Mouse (Mus musculus) lung, postnatal 0 days (tissue): ENCODE measurements around the gene Gak. TPM values are rescaled to one million over a fixed set of nuclear protein-coding genes. Genes with fewer than 3 reads are reported as not detected.

Experiments
- ATAC-seq: fragments of 200-750 bp; cut with Nextera tagmentation; 2 replicates; pipeline ENCODE4 v1.8.0; 2017; ENCODE audit warnings: moderate library complexity
- DNase-seq: peaks from one replicate; pipeline ENCODE4 v3.0.0-alpha.2; 2016; ENCODE audit warnings: low spot score
- H3K27ac ChIP-seq: fragments of 300-500 bp; sonication (generic); 2 replicates; pipeline ENCODE4 v1.5.1; 2014; ENCODE audit warnings: antibody characterized with exemption, mild to moderate bottlenecking, low read length, mixed read lengths
- H3K27me3 ChIP-seq: fragments of 300-500 bp; sonication (generic); replicated peaks from 2 replicates; pipeline ENCODE4 v1.6.1; 2014; ENCODE audit warnings: low read length, mixed read lengths; ENCODE audit not compliant: insufficient read depth
- H3K36me3 ChIP-seq: fragments of 300-500 bp; sonication (generic); 2 replicates; pipeline ENCODE4 v1.6.1; 2014; ENCODE audit warnings: low read length, mixed read lengths; ENCODE audit not compliant: insufficient read depth
- H3K4me1 ChIP-seq: fragments of 300-500 bp; sonication (generic); 2 replicates; pipeline ENCODE4 v1.6.1; 2014; ENCODE audit warnings: antibody characterized with exemption, low read depth, low read length, mixed read lengths; ENCODE audit not compliant: insufficient read depth
- H3K4me2 ChIP-seq: fragments of 300-500 bp; sonication (generic); replicated peaks from 2 replicates; pipeline ENCODE4 v1.6.1; 2014; ENCODE audit warnings: low read depth, mild to moderate bottlenecking, low read length, moderate library complexity, mixed read lengths
- H3K4me3 ChIP-seq: fragments of 300-500 bp; sonication (generic); 2 replicates; pipeline ENCODE4 v1.5.1; 2014; ENCODE audit warnings: low read depth, low read length
- H3K9ac ChIP-seq: fragments of 300-500 bp; sonication (generic); replicated peaks from 2 replicates; pipeline ENCODE4 v1.6.1; 2014; ENCODE audit warnings: low read depth, mild to moderate bottlenecking
- H3K9me3 ChIP-seq: fragments of 300-500 bp; sonication (generic); 2 replicates; pipeline ENCODE4 v1.6.1; 2016; ENCODE audit warnings: low read length, mixed read lengths
- CTCF ChIP-seq: IDR thresholded peaks from 2 replicates; pipeline ENCODE4 v1.5.1; 2016; ENCODE audit warnings: antibody characterized with exemption, mild to moderate bottlenecking
- EP300 ChIP-seq: IDR thresholded peaks from 2 replicates; pipeline ENCODE4 v1.6.1; 2016; ENCODE audit warnings: antibody characterized with exemption, mild to moderate bottlenecking, control low read depth
- WGBS: fragments of 180-500 bp; shearing (Covaris S2); extraction: QIAGEN DNeasy Blood & Tissue Kit; methylation state at CpG from one replicate; pipeline ENCODE4 v1.1.7; 2014; 5-methylcytosine and 5-hydroxymethylcytosine counted together
- polyA plus RNA-seq: library from polyadenylated mRNA; unstranded; fragments of >200 nt; fragmentation: Nextera tagmentation; extraction: Ambion mirVana; gene quantifications from 2 replicates; pipeline ENCODE4 v1.2.1, GENCODE M21; 2015

Gak gene
- polyA plus RNA-seq, 1 experiment from 2014 or later, result 39.9 TPM

GRCm38 (mm10) chr5:108674624-108675023, 45.1 kb upstream of the Gak start:
- no peak overlapping the region for H3K4me3 ChIP-seq
- H3K27ac ChIP-seq, result no peak overlapping the region
- ATAC-seq (no peak), DNase-seq (no peak)
- H3K27me3 ChIP-seq, result no peaks in the 10 kb centered on the region
- no peak overlapping the region for H3K4me2 ChIP-seq
- peaks cover 10% of the 10 kb centered on the region for H3K36me3 ChIP-seq
- no peaks in the 10 kb centered on the region for H3K9me3 ChIP-seq
- no peak overlapping the region for H3K9ac ChIP-seq
- 70% methylated on average over 2 of the region's 2 CpGs for WGBS
- H3K4me1 ChIP-seq, result peaks cover 14% of the 10 kb centered on the region; the same call in 1 of the 2 replicates
- no peak for TF ChIP-seq CTCF
- no peak for TF ChIP-seq EP300

DNA sequence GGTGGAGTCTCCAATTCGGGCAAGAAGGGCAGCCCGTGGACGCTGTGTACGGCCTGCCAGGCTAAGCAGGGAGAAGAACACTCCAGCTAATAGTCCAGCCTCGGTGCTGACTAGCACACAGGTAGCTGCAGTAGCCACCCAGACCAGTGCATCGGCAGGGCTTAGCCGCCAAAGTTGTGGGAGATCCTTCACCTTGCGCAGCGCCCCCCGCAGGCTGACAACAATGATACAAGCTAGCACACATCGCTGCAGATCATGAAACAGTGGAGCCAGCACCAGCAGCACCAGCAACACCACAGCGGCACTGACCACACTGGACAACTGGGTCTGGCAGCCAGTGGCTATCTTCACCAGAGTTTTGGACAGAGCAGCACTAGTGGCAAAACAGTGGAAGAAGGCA, 42.2 kb upstream of the Gak start:
- no peak overlapping the region for H3K9ac ChIP-seq
- no peak overlapping the region for H3K27ac ChIP-seq
- DNase-seq (no peak), ATAC-seq (no peak)
- peaks cover 10% of the 10 kb centered on the region for H3K36me3 ChIP-seq
- 91% methylated on average over 12 of the region's 12 CpGs for WGBS
- H3K4me2 ChIP-seq, result no peak overlapping the region
- H3K27me3 ChIP-seq, result no peaks in the 10 kb centered on the region
- H3K9me3 ChIP-seq, result no peaks in the 10 kb centered on the region
- H3K4me1 ChIP-seq, result peaks cover 7% of the 10 kb centered on the region; the same call in 1 of the 2 replicates
- H3K4me3 ChIP-seq, result no peak overlapping the region
- TF ChIP-seq CTCF (peak; percentile 26), EP300 (no peak)

DNA sequence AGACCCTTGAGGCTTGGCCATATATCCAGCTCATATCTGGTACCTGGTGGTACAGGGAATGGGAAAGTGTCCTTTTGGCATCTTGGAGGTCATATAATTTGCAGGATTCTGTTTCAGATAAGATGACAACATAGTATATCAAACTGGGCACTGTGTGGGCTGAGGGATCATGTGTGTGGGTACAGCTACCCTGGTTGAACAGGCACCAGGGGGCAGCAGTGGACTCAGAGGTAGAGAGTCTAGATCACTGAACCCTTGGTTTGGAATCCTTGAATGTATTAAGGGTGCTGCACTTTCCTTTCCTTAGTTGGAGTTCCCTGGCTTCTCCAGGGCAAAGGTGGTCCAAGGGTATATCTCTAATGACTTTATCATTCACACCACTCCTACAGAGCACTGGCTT, 41.2 kb upstream of the Gak start:
- ATAC-seq (peak; percentile 37; the same call in 1 of the 2 replicates), DNase-seq (peak; percentile 51)
- Histone ChIP-seq H3K36me3 (peaks cover 10% of the 10 kb centered on the region), H3K27me3 (no peaks in the 10 kb centered on the region), H3K9ac (no peak overlapping the region), H3K4me1 (peaks cover 7% of the 10 kb centered on the region; the same call in 1 of the 2 replicates), H3K9me3 (no peaks in the 10 kb centered on the region), H3K4me3 (no peak overlapping the region), H3K4me2 (no peak overlapping the region), H3K27ac (no peak overlapping the region)
- peak; percentile 69 for TF ChIP-seq CTCF
- TF ChIP-seq EP300, result no peak

DNA sequence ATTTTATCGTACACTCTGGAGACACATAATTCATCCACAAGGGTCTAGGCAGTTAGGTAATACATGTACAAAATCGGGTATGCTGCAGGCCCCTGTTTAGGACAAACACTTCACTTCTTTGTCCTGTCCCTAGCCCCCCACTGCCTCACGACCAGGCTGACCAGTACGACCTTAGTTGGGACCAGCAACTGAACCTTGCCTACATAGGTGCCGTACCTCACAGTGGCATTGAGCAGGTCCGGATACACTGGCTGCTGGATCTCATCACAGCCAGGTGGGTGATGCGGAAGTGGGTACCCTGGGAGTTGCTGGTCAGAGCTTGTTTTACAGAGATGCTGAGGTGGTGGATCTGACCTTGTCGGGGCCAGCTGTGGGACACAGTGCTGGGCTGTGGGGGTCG, 40.4 kb upstream of the Gak start:
- no peak for TF ChIP-seq EP300
- TF ChIP-seq CTCF, result no peak
- DNase-seq (no peak), ATAC-seq (no peak)
- Histone ChIP-seq H3K27me3 (no peaks in the 10 kb centered on the region), H3K4me1 (peaks cover 7% of the 10 kb centered on the region; the same call in 1 of the 2 replicates), H3K36me3 (peaks cover 10% of the 10 kb centered on the region), H3K27ac (no peak overlapping the region), H3K9me3 (no peaks in the 10 kb centered on the region), H3K4me2 (peak overlapping the region; percentile 76), H3K9ac (no peak overlapping the region), H3K4me3 (no peak overlapping the region)
- 68% methylated on average over 9 of the region's 9 CpGs for WGBS

- Histone ChIP-seq H3K4me1 (peaks cover 7% of the 10 kb centered on the region; the same call in 1 of the 2 replicates), H3K9ac (peak within 1 kb of the TSS; percentile 72), H3K4me2 (peak within 1 kb of the TSS; percentile 76), H3K27me3 (no peaks in the 10 kb centered on the region), H3K4me3 (peak within 1 kb of the TSS; percentile 60), H3K36me3 (peaks cover 10% of the 10 kb centered on the region), H3K27ac (peak within 1 kb of the TSS; percentile 88), H3K9me3 (no peaks in the 10 kb centered on the region)
- 4% methylated on average over 43 of the region's 43 CpGs for WGBS
- peak; percentile 89 for DNase-seq
- TF ChIP-seq CTCF (peak; percentile 83), EP300 (no peak)
- ATAC-seq, result peak; percentile 92
Observed at GRCm38 (mm10) chr5:108668977-108669936, 39.7 kb upstream of the Gak start, which contains the start of gene Dgkq. TSS of gene Dgkq (minus strand) at chr5:108669672.

- 10% methylated on average over 3 of the region's 3 CpGs for WGBS
- no peak for DNase-seq
- Histone ChIP-seq H3K4me3 (peak overlapping the region; percentile 60), H3K9me3 (no peaks in the 10 kb centered on the region), H3K27ac (peak overlapping the region; percentile 88), H3K4me2 (peak overlapping the region; percentile 76), H3K9ac (peak overlapping the region; percentile 72), H3K36me3 (peaks cover 10% of the 10 kb centered on the region), H3K27me3 (no peaks in the 10 kb centered on the region), H3K4me1 (peaks cover 7% of the 10 kb centered on the region; the same call in 1 of the 2 replicates)
- ATAC-seq, result peak; percentile 3; the same call in 1 of the 2 replicates
- TF ChIP-seq CTCF (no peak), EP300 (no peak)
Observed at GRCm38 (mm10) chr5:108668387-108668932, 38.9 kb upstream of the Gak start.
